Mouse (Mus musculus): ENCODE results near the gene Flywch2. TPM values are rescaled to one million over a fixed set of nuclear protein-coding genes. Genes with fewer than 3 reads are reported as not detected.

Flywch2 gene
- polyA plus RNA-seq, 1 experiment from 2014 or later, result 2.3 TPM

- H3K36me3 ChIP-seq (replicated peaks; ENCODE audit: insufficient read depth, low read length), result 0 out of 2 replicates have a peak, but pooled peaks cover 5% of the 10 kb centered on the region
- H3K27ac ChIP-seq (ENCODE audit: low read depth), result no peak overlapping the region
- H3K9ac ChIP-seq (replicated peaks), result no peak overlapping the region
- DNase-seq (no peak), ATAC-seq (no peak)
- TF ChIP-seq CTCF (IDR thresholded peaks at IDR 0.05; ENCODE audit: low read depth) (no peak), EP300 (IDR thresholded peaks at IDR 0.05; ENCODE audit: low read depth) (no peak)
- H3K27me3 ChIP-seq (ENCODE audit: insufficient read depth, low read length), result no peaks in the 10 kb centered on the region
- 87% methylated on average over 8 of the region's 8 CpGs for WGBS (ENCODE audit: insufficient replicate concordance)
- no peaks in the 10 kb centered on the region for H3K9me3 ChIP-seq (ENCODE audit: low read length)
- H3K4me2 ChIP-seq (ENCODE audit: low read depth, low read length), result no peak overlapping the region
- no peaks in the 10 kb centered on the region for H3K4me1 ChIP-seq (ENCODE audit: insufficient read depth)
- no peak overlapping the region for H3K4me3 ChIP-seq (ENCODE audit: low read depth, low read length)
Observed at GRCm38 (mm10) chr17:23758801-23759200, 27.1 kb downstream of the Flywch2 start.

GRCm38 (mm10) chr17:23757581-23757980 lies 28.3 kb downstream of the Flywch2 start:
- ATAC-seq (no peak), DNase-seq (no peak)
- Histone ChIP-seq H3K36me3 (replicated peaks; ENCODE audit: insufficient read depth, low read length) (0 out of 2 replicates have a peak, but pooled peaks cover 9% of the 10 kb centered on the region), H3K9ac (replicated peaks) (no peak overlapping the region), H3K4me2 (ENCODE audit: low read depth, low read length) (no peak overlapping the region), H3K4me1 (ENCODE audit: insufficient read depth) (no peaks in the 10 kb centered on the region), H3K27ac (ENCODE audit: low read depth) (no peak overlapping the region), H3K9me3 (ENCODE audit: low read length) (no peaks in the 10 kb centered on the region), H3K27me3 (ENCODE audit: insufficient read depth, low read length) (no peaks in the 10 kb centered on the region), H3K4me3 (ENCODE audit: low read depth, low read length) (no peak overlapping the region)
- TF ChIP-seq CTCF (IDR thresholded peaks at IDR 0.05; ENCODE audit: low read depth) (no peak), EP300 (IDR thresholded peaks at IDR 0.05; ENCODE audit: low read depth) (no peak)
- 93% methylated on average over 9 of the region's 9 CpGs for WGBS (ENCODE audit: insufficient replicate concordance)

DNA sequence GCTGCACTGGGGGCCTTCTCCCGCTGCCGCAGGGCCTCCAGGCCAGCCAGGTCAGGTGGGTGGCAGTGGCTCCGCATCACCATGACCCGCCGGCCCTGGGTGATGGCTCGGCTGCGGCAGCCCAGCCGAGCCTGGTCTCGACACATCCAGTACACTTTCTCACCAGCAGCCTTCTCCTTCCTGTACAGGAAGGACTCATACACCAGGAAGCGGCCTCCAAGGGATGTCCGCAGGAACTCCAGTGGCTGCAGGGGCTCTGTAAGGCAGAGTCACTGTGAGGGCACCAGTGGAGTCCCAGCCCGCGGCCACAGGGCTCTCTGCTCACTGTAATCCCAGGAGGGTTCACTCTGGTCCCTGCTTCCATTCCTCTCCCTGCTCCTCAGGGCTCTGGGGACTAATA lies 30.2 kb downstream of the Flywch2 start:
- no peak for TF ChIP-seq CTCF (IDR thresholded peaks at IDR 0.05; ENCODE audit: low read depth)
- TF ChIP-seq EP300 (IDR thresholded peaks at IDR 0.05; ENCODE audit: low read depth), result no peak
- no peak for DNase-seq
- peak; percentile 59 for ATAC-seq
- 72% methylated on average over 13 of the region's 13 CpGs for WGBS (ENCODE audit: insufficient replicate concordance)
- Histone ChIP-seq H3K4me2 (ENCODE audit: low read depth, low read length) (no peak overlapping the region), H3K4me1 (ENCODE audit: insufficient read depth) (no peaks in the 10 kb centered on the region), H3K4me3 (ENCODE audit: low read depth, low read length) (no peak overlapping the region), H3K27me3 (ENCODE audit: insufficient read depth, low read length) (no peaks in the 10 kb centered on the region), H3K9me3 (ENCODE audit: low read length) (no peaks in the 10 kb centered on the region), H3K9ac (replicated peaks) (no peak overlapping the region), H3K36me3 (replicated peaks; ENCODE audit: insufficient read depth, low read length) (0 out of 2 replicates have a peak, but pooled peaks cover 7% of the 10 kb centered on the region), H3K27ac (ENCODE audit: low read depth) (peak overlapping the region; percentile 55; the same call in 1 of the 2 replicates)

- 66% methylated on average over 11 of the region's 11 CpGs for WGBS (ENCODE audit: insufficient replicate concordance)
- TF ChIP-seq EP300 (IDR thresholded peaks at IDR 0.05; ENCODE audit: low read depth), result no peak
- TF ChIP-seq CTCF (IDR thresholded peaks at IDR 0.05; ENCODE audit: low read depth), result no peak
- peaks cover 25% of the 10 kb centered on the region for H3K27me3 ChIP-seq (ENCODE audit: insufficient read depth, low read length)
- peak overlapping the region; percentile 42 for H3K4me3 ChIP-seq (ENCODE audit: low read depth, low read length)
- H3K9ac ChIP-seq (replicated peaks), result no peak overlapping the region; the same call in 1 of the 2 replicates
- peaks cover 14% of the 10 kb centered on the region for H3K4me1 ChIP-seq (ENCODE audit: insufficient read depth)
- DNase-seq (no peak), ATAC-seq (no peak)
- no peak overlapping the region for H3K27ac ChIP-seq (ENCODE audit: low read depth)
- 0 out of 2 replicates have a peak, but pooled peaks cover 4% of the 10 kb centered on the region for H3K36me3 ChIP-seq (replicated peaks; ENCODE audit: insufficient read depth, low read length)
- peak overlapping the region; percentile 67 for H3K4me2 ChIP-seq (ENCODE audit: low read depth, low read length)
- no peaks in the 10 kb centered on the region for H3K9me3 ChIP-seq (ENCODE audit: low read length)
Observed at GRCm38 (mm10) chr17:23749400-23750191, 36.3 kb downstream of the Flywch2 start.

DNA sequence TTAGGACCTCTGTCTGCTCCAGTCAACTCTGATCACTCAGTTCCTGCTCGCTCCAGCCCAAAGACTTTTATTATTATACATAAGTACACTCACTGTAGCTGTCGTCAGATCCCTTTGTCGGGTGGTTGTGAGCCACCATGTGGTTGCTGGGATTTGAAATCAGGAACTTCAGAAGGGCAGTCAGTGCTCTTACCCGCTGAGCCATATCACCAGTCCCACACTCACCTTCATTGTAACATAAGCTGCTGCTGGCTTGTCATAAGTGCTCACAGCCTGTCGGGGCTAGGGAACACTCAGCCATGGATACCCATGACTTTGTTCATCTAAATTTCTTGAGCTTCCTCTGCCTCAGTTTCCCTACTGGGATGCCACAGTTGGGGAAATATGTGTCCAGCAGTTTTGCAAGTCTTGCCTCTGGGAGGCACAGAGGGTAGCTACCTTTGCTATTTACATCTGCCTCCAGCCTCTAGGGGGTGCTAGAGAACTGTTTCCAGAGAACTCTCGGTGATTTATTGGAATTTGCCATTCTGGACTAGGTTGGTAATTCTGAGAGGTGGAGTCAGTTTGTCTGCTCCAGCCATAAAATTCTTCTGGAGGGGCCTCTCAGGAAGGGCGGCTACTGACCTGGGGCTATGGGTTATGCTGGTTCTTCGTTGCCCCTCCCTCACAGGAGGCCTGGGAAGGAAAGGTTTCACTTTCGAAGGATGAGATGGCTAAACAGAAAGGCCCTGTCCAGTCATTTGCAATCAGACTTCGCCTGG lies 37.1 kb downstream of the Flywch2 start:
- 20% methylated on average over 10 of the region's 10 CpGs for WGBS (ENCODE audit: insufficient replicate concordance)
- H3K27me3 ChIP-seq (ENCODE audit: insufficient read depth, low read length), result peaks cover 33% of the 10 kb centered on the region
- H3K27ac ChIP-seq (ENCODE audit: low read depth), result no peak overlapping the region
- peaks cover 14% of the 10 kb centered on the region for H3K4me1 ChIP-seq (ENCODE audit: insufficient read depth)
- peak; percentile 71 for ATAC-seq
- peak overlapping the region; percentile 42 for H3K4me3 ChIP-seq (ENCODE audit: low read depth, low read length)
- peak; percentile 72 for DNase-seq
- TF ChIP-seq CTCF (IDR thresholded peaks at IDR 0.05; ENCODE audit: low read depth), result peak; percentile 90
- TF ChIP-seq EP300 (IDR thresholded peaks at IDR 0.05; ENCODE audit: low read depth), result no peak
- no peaks in the 10 kb centered on the region for H3K9me3 ChIP-seq (ENCODE audit: low read length)
- H3K4me2 ChIP-seq (ENCODE audit: low read depth, low read length), result peak overlapping the region; percentile 67
- H3K36me3 ChIP-seq (replicated peaks; ENCODE audit: insufficient read depth, low read length), result 0 out of 2 replicates have a peak, but pooled peaks cover 4% of the 10 kb centered on the region
- no peak overlapping the region; the same call in 1 of the 2 replicates for H3K9ac ChIP-seq (replicated peaks)

GRCm38 (mm10) chr17:23748026-23748425 lies 37.9 kb downstream of the Flywch2 start:
- Histone ChIP-seq H3K4me1 (ENCODE audit: insufficient read depth) (peaks cover 14% of the 10 kb centered on the region), H3K36me3 (replicated peaks; ENCODE audit: insufficient read depth, low read length) (no peaks in the 10 kb centered on the region), H3K27me3 (ENCODE audit: insufficient read depth, low read length) (peaks cover 40% of the 10 kb centered on the region), H3K4me3 (ENCODE audit: low read depth, low read length) (no peak overlapping the region), H3K9ac (replicated peaks) (no peak overlapping the region), H3K4me2 (ENCODE audit: low read depth, low read length) (no peak overlapping the region), H3K27ac (ENCODE audit: low read depth) (no peak overlapping the region), H3K9me3 (ENCODE audit: low read length) (no peaks in the 10 kb centered on the region)
- TF ChIP-seq EP300 (IDR thresholded peaks at IDR 0.05; ENCODE audit: low read depth) (no peak), CTCF (IDR thresholded peaks at IDR 0.05; ENCODE audit: low read depth) (no peak)
- no peak for DNase-seq
- no peak for ATAC-seq
- WGBS (ENCODE audit: insufficient replicate concordance), result 19% methylated on average over 6 of the region's 6 CpGs

Data from liver, postnatal 0 days (tissue).